Mouse (Mus musculus) MEL (cell line): Measurements from ENCODE around the gene Gpbp1l1. TPM values are rescaled to one million over a fixed set of nuclear protein-coding genes. Genes with fewer than 3 reads are reported as not detected.
A peak's percentile ranks its signal among the peaks of the same experiment; 100 is the strongest.

ENCODE experiments used
- DNase-seq: peaks from one replicate; pipeline ENCODE4 v3.0.0; 2011; ENCODE audit warnings: low read depth, low spot score
- H3K27ac ChIP-seq: 2 replicates; pipeline ENCODE4 v1.5.1; 2012; ENCODE audit warnings: low read depth, mild to moderate bottlenecking, control low read depth, low read length, moderate library complexity; ENCODE audit not compliant: control insufficient read depth
- H3K27me3 ChIP-seq, 2 experiments: fragments of 150-350 bp in 1 of 2; sonication (generic) in 1 of 2; 2 replicates each; pipeline ENCODE4 v1.6.1; 2012; ENCODE audit warnings: low read length in 2 of 2, mild to moderate bottlenecking in 2 of 2, improper control_type of control experiment in 1 of 2, moderate library complexity in 1 of 2; ENCODE audit not compliant: insufficient read depth in 2 of 2, control insufficient read depth in 1 of 2
- H3K36me3 ChIP-seq, 2 experiments: 2 replicates each; pipeline ENCODE4 v1.6.1; 2012 to 2014; ENCODE audit warnings: low read length in 2 of 2, improper control_type of control experiment in 1 of 2, inconsistent platforms in 1 of 2, mild to moderate bottlenecking in 1 of 2; ENCODE audit not compliant: insufficient read depth in 2 of 2, control insufficient read depth in 1 of 2
- H3K4me1 ChIP-seq, 2 experiments: fragments of 150-350 bp in 1 of 2; sonication (generic) in 1 of 2; 2 replicates each; pipeline ENCODE4 v1.6.1; 2012; ENCODE audit warnings: low read length in 2 of 2, improper control_type of control experiment in 1 of 2, mild to moderate bottlenecking in 1 of 2; ENCODE audit not compliant: insufficient read depth in 2 of 2, control insufficient read depth in 1 of 2
- H3K4me3 ChIP-seq, 2 experiments: fragments of 150-350 bp in 1 of 2; sonication (generic) in 1 of 2; 2 replicates each; pipeline ENCODE4 v1.5.1; 2012; ENCODE audit warnings: low read depth in 2 of 2, low read length in 2 of 2, mild to moderate bottlenecking in 2 of 2, moderate library complexity in 2 of 2, control low read depth in 1 of 2, improper control_type of control experiment in 1 of 2; ENCODE audit not compliant: control insufficient read depth in 1 of 2, insufficient read depth in 1 of 2
- H3K79me2 ChIP-seq: 2 replicates; pipeline ENCODE4 v1.6.1; 2012; ENCODE audit warnings: mild to moderate bottlenecking, low read length, moderate library complexity; ENCODE audit not compliant: control insufficient read depth, poor library complexity, insufficient read depth
- H3K9ac ChIP-seq: 2 replicates; pipeline ENCODE4 v1.6.1; 2012; ENCODE audit warnings: low read depth, mild to moderate bottlenecking, control low read depth, low read length, moderate library complexity; ENCODE audit not compliant: control insufficient read depth, poor library complexity, severe bottlenecking
- H3K9me3 ChIP-seq: fragments of 150-350 bp; sonication (generic); replicated peaks from 2 replicates; pipeline ENCODE4 v1.6.1; 2012; ENCODE audit warnings: mild to moderate bottlenecking, low read length, improper control_type of control experiment, moderate library complexity; ENCODE audit not compliant: insufficient read depth
- BHLHE40 ChIP-seq: IDR thresholded peaks from 2 replicates; pipeline ENCODE4 v1.6.1; 2012; ENCODE audit warnings: low read depth, mild to moderate bottlenecking, inconsistent platforms, low read length, improper control_type of control experiment, borderline replicate concordance
- CHD1 ChIP-seq: IDR thresholded peaks from 2 replicates; pipeline ENCODE4 v1.6.1; 2012; ENCODE audit warnings: low read depth, mild to moderate bottlenecking, inconsistent platforms, low read length, improper control_type of control experiment
- CHD2 ChIP-seq: IDR thresholded peaks from 2 replicates; pipeline ENCODE4 v1.6.1; 2011; ENCODE audit warnings: low read length, improper control_type of control experiment
- CTCF ChIP-seq, 3 experiments: IDR thresholded peaks in 2 of 3; conservative IDR thresholded peaks in 1 of 3; 2 replicates each; pipeline ENCODE4 v1.5.1; 2011 to 2012; ENCODE audit warnings: low read length in 3 of 3, low read depth in 2 of 3, mild to moderate bottlenecking in 2 of 3, improper control_type of control experiment in 1 of 3, inconsistent platforms in 1 of 3, mixed read lengths in 1 of 3, moderate library complexity in 1 of 3; ENCODE audit not compliant: control insufficient read depth in 1 of 3, insufficient read depth in 1 of 3, poor library complexity in 1 of 3, severe bottlenecking in 1 of 3
- E2F4 ChIP-seq: IDR thresholded peaks from 2 replicates; pipeline ENCODE4 v1.6.1; 2011; ENCODE audit warnings: low read depth, low read length, improper control_type of control experiment, borderline replicate concordance
- ELF1 ChIP-seq: IDR thresholded peaks from 2 replicates; pipeline ENCODE4 v1.6.1; 2014; ENCODE audit warnings: low read depth, mild to moderate bottlenecking, inconsistent platforms, low read length, improper control_type of control experiment, moderate library complexity
- EP300 ChIP-seq, 2 experiments: IDR thresholded peaks; 2 replicates each; pipeline ENCODE4 v1.6.1; 2011; ENCODE audit warnings: improper control_type of control experiment in 2 of 2, low read length in 2 of 2, low read depth in 1 of 2, mild to moderate bottlenecking in 1 of 2
- ETS1 ChIP-seq: IDR thresholded peaks from 2 replicates; pipeline ENCODE4 v1.6.1; 2012; ENCODE audit warnings: low read depth, mild to moderate bottlenecking, inconsistent platforms, low read length, improper control_type of control experiment, moderate library complexity
- GABPA ChIP-seq: IDR thresholded peaks from 2 replicates; pipeline ENCODE4 v1.6.1; 2012; ENCODE audit warnings: low read depth, mild to moderate bottlenecking, inconsistent platforms, low read length, improper control_type of control experiment, moderate library complexity
- GATA1 ChIP-seq: IDR thresholded peaks from 2 replicates; pipeline ENCODE4 v1.6.1; 2011; ENCODE audit warnings: low read depth, low read length, improper control_type of control experiment
- HCFC1 ChIP-seq: IDR thresholded peaks from 2 replicates; pipeline ENCODE4 v1.6.1; 2012; ENCODE audit warnings: low read depth, mild to moderate bottlenecking, inconsistent platforms, low read length, improper control_type of control experiment, moderate library complexity
- JUND ChIP-seq: IDR thresholded peaks from 2 replicates; pipeline ENCODE4 v1.6.1; 2011; ENCODE audit warnings: low read depth, mild to moderate bottlenecking, improper control_type of control experiment, low read length
- KAT2A ChIP-seq: conservative IDR thresholded peaks from 2 replicates; pipeline ENCODE4 v1.6.1; 2012; ENCODE audit warnings: low read depth, low read length, improper control_type of control experiment, inconsistent platforms
- MAFK ChIP-seq: IDR thresholded peaks from 2 replicates; pipeline ENCODE4 v1.6.1; 2011; ENCODE audit warnings: low read depth, mild to moderate bottlenecking, low read length, improper control_type of control experiment, borderline replicate concordance
- MAX ChIP-seq: IDR thresholded peaks from 2 replicates; pipeline ENCODE4 v1.6.1; 2011; ENCODE audit warnings: low read length, improper control_type of control experiment
- MAZ ChIP-seq: IDR thresholded peaks from 2 replicates; pipeline ENCODE4 v1.6.1; 2012; ENCODE audit warnings: low read depth, mild to moderate bottlenecking, inconsistent platforms, low read length, improper control_type of control experiment
- MEF2A ChIP-seq: IDR thresholded peaks from 2 replicates; pipeline ENCODE4 v1.6.1; 2014; ENCODE audit warnings: low read depth, mild to moderate bottlenecking, inconsistent platforms, low read length, improper control_type of control experiment; ENCODE audit not compliant: poor library complexity, insufficient replicate concordance, severe bottlenecking; ENCODE audit errors: extremely low read depth
- MXI1 ChIP-seq: IDR thresholded peaks from 2 replicates; pipeline ENCODE4 v1.6.1; 2011; ENCODE audit warnings: mild to moderate bottlenecking, low read depth, low read length, improper control_type of control experiment
- MYB ChIP-seq: IDR thresholded peaks from 2 replicates; pipeline ENCODE4 v1.6.1; 2011; ENCODE audit warnings: mild to moderate bottlenecking, low read depth, low read length, improper control_type of control experiment
- MYC ChIP-seq: IDR thresholded peaks from 2 replicates; pipeline ENCODE4 v1.6.1; 2011; ENCODE audit warnings: low read depth, mild to moderate bottlenecking, low read length, improper control_type of control experiment, moderate library complexity
- NELFE ChIP-seq: IDR thresholded peaks from 2 replicates; pipeline ENCODE4 v1.6.1; 2011; ENCODE audit warnings: low read depth, low read length, improper control_type of control experiment
- NRF1 ChIP-seq: IDR thresholded peaks from 2 replicates; pipeline ENCODE4 v1.6.1; 2014; ENCODE audit warnings: low read depth, mild to moderate bottlenecking, inconsistent platforms, low read length, improper control_type of control experiment, moderate library complexity; ENCODE audit not compliant: poor library complexity, insufficient read depth, severe bottlenecking
- POLR2A ChIP-seq, 2 experiments: IDR thresholded peaks; 2 replicates each; pipeline ENCODE4 v1.6.1; 2011 to 2012; ENCODE audit warnings: low read length in 2 of 2, mild to moderate bottlenecking in 2 of 2, control low read depth in 1 of 2, improper control_type of control experiment in 1 of 2, low read depth in 1 of 2, moderate library complexity in 1 of 2; ENCODE audit not compliant: control insufficient read depth in 1 of 2, insufficient read depth in 1 of 2, poor library complexity in 1 of 2
- POLR2AphosphoS2 ChIP-seq: IDR thresholded peaks from 2 replicates; pipeline ENCODE4 v1.6.1; 2011; ENCODE audit warnings: low read length, improper control_type of control experiment
- POLR2AphosphoS5 ChIP-seq: IDR thresholded peaks from 2 replicates; pipeline ENCODE4 v1.6.1; 2012; ENCODE audit warnings: low read depth, borderline replicate concordance, mild to moderate bottlenecking, inconsistent platforms, low read length, moderate library complexity, mixed read lengths
- RAD21 ChIP-seq: IDR thresholded peaks from 2 replicates; pipeline ENCODE4 v1.6.1; 2011; ENCODE audit warnings: mild to moderate bottlenecking, low read depth, low read length, improper control_type of control experiment
- RCOR1 ChIP-seq: IDR thresholded peaks from 2 replicates; pipeline ENCODE4 v1.6.1; 2012; ENCODE audit warnings: low read depth, mild to moderate bottlenecking, inconsistent platforms, low read length, improper control_type of control experiment
- SIN3A ChIP-seq: IDR thresholded peaks from 2 replicates; pipeline ENCODE4 v1.6.1; 2012; ENCODE audit warnings: low read length, improper control_type of control experiment, inconsistent platforms
- SMC3 ChIP-seq: IDR thresholded peaks from 2 replicates; pipeline ENCODE4 v1.6.1; 2011; ENCODE audit warnings: low read depth, low read length, improper control_type of control experiment
- TBP ChIP-seq: IDR thresholded peaks from 2 replicates; pipeline ENCODE4 v1.8.0; 2011; ENCODE audit warnings: low read depth, low read length, improper control_type of control experiment
- TCF12 ChIP-seq: IDR thresholded peaks from 2 replicates; pipeline ENCODE4 v1.6.1; 2014; ENCODE audit warnings: low read depth, mild to moderate bottlenecking, inconsistent platforms, low read length, improper control_type of control experiment, moderate library complexity
- UBTF ChIP-seq: IDR thresholded peaks from 2 replicates; pipeline ENCODE4 v1.6.1; 2012; ENCODE audit warnings: low read depth, mild to moderate bottlenecking, inconsistent platforms, low read length, improper control_type of control experiment, moderate library complexity, borderline replicate concordance; ENCODE audit not compliant: insufficient read depth
- ZC3H11A ChIP-seq: IDR thresholded peaks from 2 replicates; pipeline ENCODE4 v1.6.1; 2012; ENCODE audit warnings: low read depth, mild to moderate bottlenecking, inconsistent platforms, low read length, improper control_type of control experiment
- ZKSCAN1 ChIP-seq: IDR thresholded peaks from 2 replicates; pipeline ENCODE4 v1.6.1; 2012; ENCODE audit warnings: low read depth, mild to moderate bottlenecking, inconsistent platforms, low read length, improper control_type of control experiment, moderate library complexity
- ZMIZ1 ChIP-seq: IDR thresholded peaks from 2 replicates; pipeline ENCODE4 v1.6.1; 2012; ENCODE audit warnings: low read depth, mild to moderate bottlenecking, inconsistent platforms, low read length, improper control_type of control experiment, moderate library complexity
- ZNF384 ChIP-seq: IDR thresholded peaks from 2 replicates; pipeline ENCODE4 v1.6.1; 2012; ENCODE audit warnings: low read depth, mild to moderate bottlenecking, inconsistent platforms, low read length, improper control_type of control experiment
- polyA plus RNA-seq, 2 experiments: library from polyadenylated mRNA; stranded (reverse) in 1 of 2; unstranded in 1 of 2; fragments of >175 nt in 1 of 2; fragments of >200 nt in 1 of 2; gene quantifications; 2 replicates each; pipeline versions ENCODE4 v1.2.1 to v1.2.4; 2012; ENCODE audit warnings: low replicate concordance in 2 of 2, low read depth in 1 of 2; ENCODE audit not compliant: insufficient read length in 2 of 2, insufficient read depth in 1 of 2, missing spikeins in 1 of 2
- total RNA-seq: library from RNA; depleted of rRNA; stranded (reverse); fragments of 300-350 nt; gene quantifications from 2 replicates; pipeline ENCODE4 v1.2.3, GENCODE M21; 2012

Gene Gpbp1l1
- total and polyA plus RNA-seq, 3 experiments: 29.1 to 46.3 TPM; not detected in 1

DNA sequence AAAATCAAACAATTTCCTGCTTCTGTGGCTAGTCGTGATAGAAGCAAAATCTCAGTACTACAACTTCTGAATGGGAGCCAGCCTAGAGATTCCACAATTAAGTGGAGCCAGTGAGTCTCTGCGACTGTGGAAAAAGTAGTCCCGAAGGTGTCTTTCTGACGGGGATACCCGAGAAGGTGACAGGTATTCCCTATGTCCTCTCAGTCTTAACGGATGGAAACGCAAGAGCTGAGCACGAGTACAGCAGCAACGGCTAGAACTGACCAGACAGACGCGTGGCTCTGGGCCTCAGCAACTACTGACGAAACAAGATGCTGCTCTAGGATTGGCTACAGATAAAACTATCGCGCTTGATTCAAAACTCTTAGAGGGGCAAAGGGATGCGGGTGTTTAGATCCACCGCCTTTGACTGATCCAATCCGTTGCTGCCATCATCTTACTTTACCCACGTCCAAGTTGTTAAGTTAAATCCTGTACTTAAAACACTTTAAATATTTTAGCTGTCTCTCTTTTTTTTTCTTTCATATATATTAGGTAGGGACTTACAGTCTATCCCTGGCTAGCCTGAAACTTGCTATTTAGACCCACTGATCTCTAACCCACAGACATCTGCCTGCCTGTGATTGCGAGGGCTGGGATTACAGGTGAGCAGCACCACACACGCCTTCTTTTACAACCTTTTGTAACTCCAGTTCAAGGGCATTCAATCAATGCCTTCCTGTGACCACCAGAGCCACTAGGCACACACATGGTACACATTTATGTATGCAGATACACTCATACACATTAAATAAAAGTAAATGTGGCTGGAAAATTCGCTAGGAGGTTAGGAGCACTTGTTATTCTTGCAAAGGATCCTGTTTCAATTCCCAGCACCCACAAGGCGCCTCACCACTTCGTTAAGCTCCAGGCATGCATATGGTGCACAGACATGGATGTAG, 70.5 kb downstream of the Gpbp1l1 start, which contains the start of gene Nasp:
Gene Nasp (minus strand): TSS at position 220 of the 941 bp plus-strand sequence.
- peak within 1 kb of the TSS; percentile 77 to 98 for H3K4me3 ChIP-seq
- H3K79me2 ChIP-seq: peaks cover 34% of the 10 kb centered on the region
- H3K27me3 ChIP-seq: no peaks in the 10 kb centered on the region
- peaks cover 2 to 4% of the 10 kb centered on the region in 2 experiments; a peak in 1 of 4 replicates for H3K4me1 ChIP-seq
- peak within 1 kb of the TSS; percentile 84 for H3K27ac ChIP-seq
- DNase-seq: peak; percentile 93
- peak within 1 kb of the TSS; percentile 95 for H3K9ac ChIP-seq
- H3K36me3 ChIP-seq: peaks cover 5 to 16% of the 10 kb centered on the region in 2 experiments
- no peaks in the 10 kb centered on the region for H3K9me3 ChIP-seq
- TF ChIP-seq MAZ (no peak), MAFK (no peak), ZC3H11A (no peak), MAX (peak; percentile 63), MXI1 (peak; percentile 91), SMC3 (no peak), TBP (no peak), ZNF384 (no peak), NELFE (no peak), POLR2AphosphoS5 (no peak), ELF1 (no peak), EP300 (IDR thresholded peaks at IDR 0.05; ENCODE audit: low read depth in 1 of 2, low read length in 2 of 2) (no peak), KAT2A (no peak), BHLHE40 (no peak), MYC (peak; percentile 92), ZMIZ1 (no peak), TCF12 (no peak), POLR2AphosphoS2 (no peak), CHD2 (peak; percentile 84), JUND (no peak), NRF1 (no peak), MEF2A (no peak), POLR2A (IDR thresholded peaks at IDR 0.05; ENCODE audit: control insufficient read depth in 1 of 2, insufficient read depth in 1 of 2, low read depth in 1 of 2, low read length in 2 of 2, poor library complexity in 1 of 2) (no peak), E2F4 (no peak), CHD1 (no peak), CTCF (IDR thresholded peaks at IDR 0.05 in 2 of 3, conservative IDR thresholded peaks at IDR 0.05 in 1 of 3; ENCODE audit: control insufficient read depth in 1 of 3, insufficient read depth in 1 of 3, low read depth in 2 of 3, low read length in 3 of 3, poor library complexity in 1 of 3, severe bottlenecking in 1 of 3) (no peak), ETS1 (0 out of 2 replicates have a peak, but pooled peaks have one; percentile 31), RAD21 (no peak), GATA1 (peak; percentile 79), MYB (no peak), ZKSCAN1 (no peak), RCOR1 (no peak), GABPA (no peak), SIN3A (peak; percentile 58), HCFC1 (no peak), UBTF (no peak)
